Mouse (Mus musculus) layer of hippocampus, adult 18-20 months (tissue): ENCODE data around the gene Gpr35. TPM values are rescaled to one million over a fixed set of nuclear protein-coding genes. Genes with fewer than 3 reads are reported as not detected.

Experiments
- DNase-seq, 2 experiments: peaks; one replicate each; pipeline ENCODE4 v3.0.0; 2022; ENCODE audit warnings: low spot score in 2 of 2
- total RNA-seq, 2 experiments: library from RNA; stranded (reverse); gene quantifications; 2 replicates each; pipeline ENCODE4 v1.2.3; 2021

The Gpr35 gene
- total RNA-seq, 2 experiments from 2014 or later = 0.52 to 0.71 TPM

GRCm38 (mm10) chr1:93035981-93036380, 85.3 kb downstream of the Gpr35 start:
- no peak for DNase-seq

Other genes starting within 250 kb of the Gpr35 start
- 100 to 1,000 TPM; 136 to 139 TPM for gene Gpc1, start 119.2 kb upstream of the Gpr35 start, total RNA-seq
- gene Ankmy1, start 48.0 kb upstream of the Gpr35 start, total RNA-seq = under 1 TPM; 0.42 to 0.53 TPM
- gene Dusp28, start 43.9 kb upstream of the Gpr35 start, total RNA-seq = 10 to 100 TPM; 16.0 to 17.9 TPM
- gene Rnpepl1, start 40.1 kb upstream of the Gpr35 start, total RNA-seq = 10 to 100 TPM; 32.5 to 33.6 TPM
- gene Capn10, start 16.5 kb upstream of the Gpr35 start, total RNA-seq = 10 to 100 TPM; 42.4 to 43.2 TPM
- not detected for gene Aqp12, start 55.5 kb downstream of the Gpr35 start, total RNA-seq
- gene Kif1a, start 151.1 kb downstream of the Gpr35 start, total RNA-seq = 100 to 1,000 TPM; 637 to 653 TPM
- not detected for gene Agxt, start 184.4 kb downstream of the Gpr35 start, total RNA-seq
- gene 2310007B03Rik, start 210.1 kb downstream of the Gpr35 start, total RNA-seq = not detected
- gene Crocc2, start 217.9 kb downstream of the Gpr35 start, total RNA-seq = under 1 TPM; 0.20 to 0.42 TPM